Mouse (Mus musculus) kidney, embryonic 15.5 days (tissue): ENCODE measurements around the gene Kif1bp. TPM values are rescaled to one million over a fixed set of nuclear protein-coding genes. Genes with fewer than 3 reads are reported as not detected.

ENCODE experiments used
- ATAC-seq: fragments of 200-750 bp; cut with Nextera tagmentation; replicated peaks from 2 replicates; pipeline ENCODE4 v1.8.0; 2017; ENCODE audit warnings: moderate TSS enrichment; ENCODE audit not compliant: low FRiP score
- H3K27ac ChIP-seq: fragments of 300-500 bp; sonication (generic); 2 replicates; pipeline ENCODE4 v1.5.1; 2015; ENCODE audit warnings: mild to moderate bottlenecking, inconsistent platforms
- H3K27me3 ChIP-seq: fragments of 300-500 bp; sonication (generic); 2 replicates; pipeline ENCODE4 v1.6.1; 2015; ENCODE audit warnings: inconsistent platforms
- H3K36me3 ChIP-seq: fragments of 300-500 bp; sonication (generic); 2 replicates; pipeline ENCODE4 v1.6.1; 2015; ENCODE audit warnings: inconsistent platforms
- H3K4me1 ChIP-seq: fragments of 300-500 bp; sonication (generic); 2 replicates; pipeline ENCODE4 v1.6.1; 2015; ENCODE audit warnings: inconsistent platforms
- H3K4me2 ChIP-seq: fragments of 300-500 bp; sonication (generic); 2 replicates; pipeline ENCODE4 v1.6.1; 2015; ENCODE audit warnings: moderate library complexity, mild to moderate bottlenecking, inconsistent platforms
- H3K4me3 ChIP-seq: fragments of 300-500 bp; sonication (generic); replicated peaks from 2 replicates; pipeline ENCODE4 v1.5.1; 2015; ENCODE audit warnings: mild to moderate bottlenecking, inconsistent platforms
- H3K9ac ChIP-seq: fragments of 300-500 bp; sonication (generic); 2 replicates; pipeline ENCODE4 v1.6.1; 2015; ENCODE audit warnings: mild to moderate bottlenecking, inconsistent platforms
- H3K9me3 ChIP-seq: fragments of 300-500 bp; sonication (generic); replicated peaks from 2 replicates; pipeline ENCODE4 v1.6.1; 2016; ENCODE audit warnings: inconsistent platforms
- WGBS: fragments of 180-500 bp; shearing (Covaris S2); methylation state at CpG from one replicate; pipeline ENCODE4 v1.1.7; 2015; ENCODE audit warnings: mixed read lengths; 5-methylcytosine and 5-hydroxymethylcytosine counted together
- polyA plus RNA-seq: library from polyadenylated mRNA; unstranded; fragments of >200 nt; fragmentation: Nextera tagmentation; extraction: Ambion mirVana; gene quantifications from 2 replicates; pipeline ENCODE4 v1.2.1, GENCODE M21; 2015

Gene Kif1bp
- polyA plus RNA-seq, 1 experiment from 2014 or later = 34.0 TPM

DNA sequence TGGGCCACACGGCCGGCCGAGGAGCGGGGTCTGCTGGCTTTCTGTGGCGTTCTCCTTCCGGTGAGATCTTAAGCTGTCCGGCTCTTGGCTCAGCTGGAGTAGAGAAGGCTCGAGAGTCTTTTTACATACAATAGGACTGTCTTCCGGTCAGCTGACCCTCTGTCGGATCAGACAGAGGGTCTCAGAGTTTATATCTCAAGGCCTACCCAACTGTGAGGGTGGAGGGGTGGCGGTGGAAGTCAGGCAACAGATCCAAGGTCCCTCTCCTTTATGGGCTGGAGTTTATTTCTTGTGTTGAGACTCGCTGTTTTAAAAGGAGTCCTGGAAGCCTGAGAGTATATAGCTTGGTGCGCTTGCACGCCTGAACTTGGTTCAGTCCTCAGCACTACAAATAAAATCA, 50.9 kb downstream of the Kif1bp start, which contains the start of gene Srgn:
Gene Srgn (minus strand): TSS at position 101 of the 400 bp plus-strand sequence.
- no peaks in the 10 kb centered on the region for H3K9me3 ChIP-seq
- WGBS = 88% methylated on average over 14 of the region's 14 CpGs
- ATAC-seq = no peak
- H3K4me3 ChIP-seq = no peak within 1 kb of the TSS
- no peaks in the 10 kb centered on the region for H3K4me1 ChIP-seq
- H3K4me2 ChIP-seq = no peak within 1 kb of the TSS
- H3K36me3 ChIP-seq = no peaks in the 10 kb centered on the region
- no peaks in the 10 kb centered on the region for H3K27me3 ChIP-seq
- no peak within 1 kb of the TSS for H3K27ac ChIP-seq
- H3K9ac ChIP-seq = no peak within 1 kb of the TSS

DNA sequence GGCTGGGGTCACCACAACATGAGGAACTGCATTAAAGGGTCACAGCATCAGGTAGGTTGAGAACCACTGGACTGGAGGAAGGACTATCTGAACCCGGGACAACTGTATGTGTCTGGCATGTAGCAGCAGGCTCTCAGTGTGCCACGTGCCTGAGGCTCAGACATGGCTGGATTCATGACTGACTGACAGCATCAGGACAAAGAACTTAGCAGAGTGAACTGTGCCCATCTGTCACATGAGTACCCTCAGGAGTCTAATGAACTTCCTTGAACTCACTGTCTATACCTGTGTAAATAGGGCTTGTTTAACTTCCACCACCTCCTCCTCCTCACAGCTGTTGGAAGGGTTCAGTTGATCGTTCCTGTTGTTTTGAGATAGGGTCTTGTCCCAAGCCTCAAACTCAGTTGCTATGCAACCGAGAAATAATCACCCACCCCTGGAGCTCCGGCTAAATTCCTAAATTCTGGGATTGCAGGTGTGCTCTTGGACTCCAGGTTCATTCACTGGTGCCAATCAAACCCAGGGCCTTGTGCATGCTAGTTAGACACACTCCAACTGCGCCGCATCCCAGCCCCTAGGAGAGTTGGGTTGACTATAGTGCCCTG, 55.8 kb downstream of the Kif1bp start:
- no peaks in the 10 kb centered on the region for H3K36me3 ChIP-seq
- H3K27me3 ChIP-seq = no peaks in the 10 kb centered on the region
- H3K27ac ChIP-seq = no peak overlapping the region
- no peak overlapping the region for H3K4me3 ChIP-seq
- no peaks in the 10 kb centered on the region for H3K9me3 ChIP-seq
- 76% methylated on average over 7 of the region's 7 CpGs for WGBS
- H3K4me2 ChIP-seq = no peak overlapping the region
- H3K9ac ChIP-seq = no peak overlapping the region
- no peaks in the 10 kb centered on the region for H3K4me1 ChIP-seq
- ATAC-seq = no peak

DNA sequence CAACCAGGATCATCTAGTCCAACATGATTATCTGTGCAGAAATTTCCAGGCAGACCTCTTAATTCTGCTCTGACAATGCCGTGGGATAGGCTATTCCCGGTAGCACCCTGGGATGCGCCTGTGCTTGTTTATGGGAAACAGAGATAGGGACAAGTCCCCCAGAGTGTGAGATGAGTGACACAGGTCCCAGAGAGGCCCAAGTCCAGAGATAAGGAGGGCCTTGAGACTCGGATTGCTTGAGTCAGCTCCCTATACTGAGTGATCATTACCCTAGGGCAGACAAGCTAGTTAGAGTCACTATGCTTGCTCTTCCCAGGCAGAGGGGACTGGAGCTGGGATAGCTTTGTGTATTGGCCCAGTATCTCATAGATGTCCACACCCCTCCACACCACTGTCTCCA, 56.5 kb downstream of the Kif1bp start:
- Histone ChIP-seq H3K36me3 (no peaks in the 10 kb centered on the region), H3K27me3 (no peaks in the 10 kb centered on the region), H3K9me3 (no peaks in the 10 kb centered on the region), H3K4me3 (no peak overlapping the region), H3K4me1 (no peaks in the 10 kb centered on the region), H3K4me2 (no peak overlapping the region), H3K27ac (no peak overlapping the region), H3K9ac (no peak overlapping the region)
- WGBS = 69% methylated on average over 4 of the region's 4 CpGs
- no peak for ATAC-seq

DNA sequence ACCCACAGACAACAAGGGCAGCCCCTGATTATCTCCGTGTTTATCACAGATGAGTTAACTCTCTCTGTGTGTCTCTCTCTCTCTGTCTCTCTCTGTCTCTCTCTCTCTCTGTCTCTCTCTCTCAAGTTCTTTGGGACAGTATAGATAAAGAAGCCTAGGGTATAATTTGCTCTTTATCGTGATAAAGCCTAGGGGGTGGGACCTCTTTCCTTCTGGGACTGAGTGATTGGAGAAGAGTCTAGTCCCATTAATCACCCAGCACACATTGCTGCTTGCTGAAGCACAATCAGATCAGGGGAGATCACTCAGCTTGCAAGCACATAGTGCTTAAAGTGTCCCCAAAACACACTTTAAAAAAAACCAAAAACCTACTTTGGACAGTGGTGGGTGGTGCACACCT, 57.3 kb downstream of the Kif1bp start:
- no peak overlapping the region for H3K4me2 ChIP-seq
- H3K27ac ChIP-seq = no peak overlapping the region
- H3K9me3 ChIP-seq = no peaks in the 10 kb centered on the region
- H3K27me3 ChIP-seq = no peaks in the 10 kb centered on the region
- ATAC-seq = no peak
- no peaks in the 10 kb centered on the region for H3K36me3 ChIP-seq
- no peak overlapping the region for H3K9ac ChIP-seq
- no peaks in the 10 kb centered on the region for H3K4me1 ChIP-seq
- no peak overlapping the region for H3K4me3 ChIP-seq
- 68% methylated on average over 2 of the region's 2 CpGs for WGBS

DNA sequence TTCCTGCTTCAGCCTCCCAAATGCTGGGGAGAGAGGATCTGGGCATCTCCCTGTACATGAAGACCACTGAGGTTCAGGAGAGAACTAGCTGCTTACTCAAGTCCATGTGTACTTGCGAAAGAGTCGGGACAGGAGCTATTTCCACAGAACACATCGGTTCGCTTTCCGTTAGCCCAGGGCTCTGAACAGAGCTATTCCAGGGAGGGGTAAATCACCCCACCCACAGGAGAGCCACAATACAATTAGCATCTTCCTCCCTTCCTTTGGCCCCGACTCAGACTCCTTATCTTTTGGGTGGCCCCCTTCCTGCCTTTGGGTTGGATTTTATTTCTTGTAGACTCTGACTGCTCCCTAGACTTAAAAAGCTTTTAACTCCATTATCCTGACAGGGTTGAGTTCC, 60.7 kb downstream of the Kif1bp start:
- ATAC-seq = no peak
- H3K27me3 ChIP-seq = no peaks in the 10 kb centered on the region
- no peaks in the 10 kb centered on the region for H3K36me3 ChIP-seq
- no peak overlapping the region for H3K4me3 ChIP-seq
- H3K4me1 ChIP-seq = no peaks in the 10 kb centered on the region
- no peak overlapping the region for H3K9ac ChIP-seq
- WGBS = 86% methylated on average over 6 of the region's 6 CpGs
- no peak overlapping the region for H3K4me2 ChIP-seq
- H3K9me3 ChIP-seq = no peaks in the 10 kb centered on the region
- no peak overlapping the region for H3K27ac ChIP-seq

DNA sequence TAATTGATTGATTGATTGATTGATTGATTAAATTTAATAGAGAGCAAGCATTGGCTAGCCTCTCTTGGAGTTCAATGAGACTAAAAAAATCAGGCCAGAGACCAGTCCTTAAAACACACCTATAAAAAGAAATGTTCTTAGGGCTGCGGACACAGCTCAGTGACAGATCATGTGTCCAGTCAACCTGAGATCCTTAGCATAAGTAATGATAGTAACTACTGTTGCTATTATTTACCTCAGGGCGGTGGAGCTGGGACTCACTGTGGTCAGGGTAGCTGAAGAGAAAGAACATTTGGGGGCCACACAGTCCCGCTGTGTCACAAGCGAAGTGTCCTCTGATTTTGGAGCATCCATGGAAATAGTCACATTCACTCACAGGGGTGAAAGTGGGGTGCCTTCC, 65.4 kb downstream of the Kif1bp start:
- Histone ChIP-seq H3K4me1 (peaks cover 8% of the 10 kb centered on the region), H3K36me3 (no peaks in the 10 kb centered on the region), H3K27me3 (peaks cover 10% of the 10 kb centered on the region), H3K27ac (no peak overlapping the region), H3K4me2 (no peak overlapping the region), H3K9ac (no peak overlapping the region), H3K4me3 (no peak overlapping the region), H3K9me3 (no peaks in the 10 kb centered on the region)
- 89% methylated on average over 4 of the region's 4 CpGs for WGBS
- ATAC-seq = no peak

DNA sequence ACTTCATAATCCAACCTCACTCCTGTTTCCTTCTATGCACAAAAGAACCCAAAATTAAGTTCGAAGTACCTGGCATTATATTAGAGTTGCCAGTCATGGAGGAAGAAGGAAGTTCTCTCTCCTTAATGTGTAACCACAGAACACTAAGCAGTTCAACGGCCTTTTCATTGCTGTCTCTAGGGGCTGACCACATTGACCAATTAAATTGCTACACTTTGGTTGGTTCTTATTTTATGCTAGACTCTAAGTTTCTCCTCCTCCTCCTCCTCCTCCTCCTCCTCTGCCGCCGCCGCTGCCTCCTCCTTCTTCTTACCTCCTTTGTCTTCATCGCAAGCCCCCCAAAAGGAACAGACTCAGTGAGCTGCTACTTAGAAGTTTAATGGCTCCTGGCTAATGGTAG, 66.7 kb downstream of the Kif1bp start:
- Histone ChIP-seq H3K27me3 (peaks cover 20% of the 10 kb centered on the region), H3K4me1 (peaks cover 13% of the 10 kb centered on the region), H3K36me3 (no peaks in the 10 kb centered on the region), H3K4me3 (no peak overlapping the region), H3K27ac (no peak overlapping the region), H3K4me2 (no peak overlapping the region), H3K9me3 (no peaks in the 10 kb centered on the region), H3K9ac (no peak overlapping the region)
- no peak for ATAC-seq
- 83% methylated on average over 6 of the region's 6 CpGs for WGBS

DNA sequence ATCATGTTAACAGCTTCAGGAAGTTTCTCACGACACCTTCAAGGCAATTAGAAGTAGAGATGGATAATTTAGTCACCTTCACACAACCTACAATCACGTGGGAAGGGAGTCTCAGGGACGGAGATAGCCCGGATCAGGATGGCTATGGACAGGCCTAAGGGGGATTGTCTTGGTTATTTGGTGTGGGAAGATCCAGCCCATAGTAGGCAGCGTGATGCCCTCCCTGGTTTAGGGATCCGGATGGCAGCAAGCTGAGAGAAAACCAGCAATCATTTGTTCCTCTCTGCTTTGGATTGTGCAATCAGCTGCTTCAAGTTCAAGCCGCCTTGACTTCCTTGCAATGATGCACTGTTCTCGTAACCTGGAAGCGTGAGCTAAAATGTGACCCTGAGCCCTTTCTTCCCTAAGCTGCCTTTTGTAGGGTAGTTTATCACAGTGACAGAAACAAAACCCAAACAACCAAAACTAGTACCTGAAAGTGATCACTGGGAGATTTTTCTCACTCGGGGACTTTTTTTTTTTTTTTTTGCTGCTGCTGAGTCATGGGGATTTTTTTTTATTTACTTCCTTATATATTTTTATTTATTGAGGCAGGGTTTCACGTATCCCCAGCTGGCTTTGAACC, 69.1 kb downstream of the Kif1bp start:
- H3K27ac ChIP-seq = no peak overlapping the region; the same call in 1 of the 2 replicates
- H3K36me3 ChIP-seq = no peaks in the 10 kb centered on the region
- no peak overlapping the region for H3K9ac ChIP-seq
- H3K4me1 ChIP-seq = peaks cover 13% of the 10 kb centered on the region
- WGBS = 68% methylated on average over 11 of the region's 11 CpGs
- peaks cover 20% of the 10 kb centered on the region for H3K27me3 ChIP-seq
- ATAC-seq = no peak
- no peak overlapping the region for H3K4me2 ChIP-seq
- no peaks in the 10 kb centered on the region for H3K9me3 ChIP-seq
- no peak overlapping the region for H3K4me3 ChIP-seq

DNA sequence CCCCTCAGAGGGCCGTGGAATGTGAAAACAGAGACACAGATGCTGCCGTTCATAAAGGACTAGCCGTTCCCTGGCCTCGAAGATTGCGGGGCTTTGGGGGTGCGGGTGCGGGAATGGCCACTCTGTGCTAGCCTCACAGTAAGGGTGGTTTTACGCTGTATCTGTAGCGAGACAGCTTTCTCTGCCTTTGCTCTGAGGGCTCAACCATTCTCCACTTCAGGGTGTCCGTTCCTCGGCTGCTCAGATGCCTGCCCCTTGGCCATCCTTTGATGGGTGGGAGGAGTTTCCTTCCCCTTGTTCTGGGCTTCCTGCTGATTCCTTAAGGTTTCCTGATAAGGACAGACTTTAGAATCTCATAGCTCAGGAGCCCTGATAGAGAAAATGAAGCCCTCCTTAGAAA, 69.8 kb downstream of the Kif1bp start:
- peaks cover 13% of the 10 kb centered on the region for H3K4me1 ChIP-seq
- H3K36me3 ChIP-seq = no peaks in the 10 kb centered on the region
- peak overlapping the region; percentile 65 for H3K4me2 ChIP-seq
- H3K9me3 ChIP-seq = no peaks in the 10 kb centered on the region
- H3K4me3 ChIP-seq = peak overlapping the region; percentile 35
- H3K9ac ChIP-seq = no peak overlapping the region
- 5% methylated on average over 11 of the region's 11 CpGs for WGBS
- no peak for ATAC-seq
- no peak overlapping the region; the same call in 1 of the 2 replicates for H3K27ac ChIP-seq
- H3K27me3 ChIP-seq = peaks cover 20% of the 10 kb centered on the region

DNA sequence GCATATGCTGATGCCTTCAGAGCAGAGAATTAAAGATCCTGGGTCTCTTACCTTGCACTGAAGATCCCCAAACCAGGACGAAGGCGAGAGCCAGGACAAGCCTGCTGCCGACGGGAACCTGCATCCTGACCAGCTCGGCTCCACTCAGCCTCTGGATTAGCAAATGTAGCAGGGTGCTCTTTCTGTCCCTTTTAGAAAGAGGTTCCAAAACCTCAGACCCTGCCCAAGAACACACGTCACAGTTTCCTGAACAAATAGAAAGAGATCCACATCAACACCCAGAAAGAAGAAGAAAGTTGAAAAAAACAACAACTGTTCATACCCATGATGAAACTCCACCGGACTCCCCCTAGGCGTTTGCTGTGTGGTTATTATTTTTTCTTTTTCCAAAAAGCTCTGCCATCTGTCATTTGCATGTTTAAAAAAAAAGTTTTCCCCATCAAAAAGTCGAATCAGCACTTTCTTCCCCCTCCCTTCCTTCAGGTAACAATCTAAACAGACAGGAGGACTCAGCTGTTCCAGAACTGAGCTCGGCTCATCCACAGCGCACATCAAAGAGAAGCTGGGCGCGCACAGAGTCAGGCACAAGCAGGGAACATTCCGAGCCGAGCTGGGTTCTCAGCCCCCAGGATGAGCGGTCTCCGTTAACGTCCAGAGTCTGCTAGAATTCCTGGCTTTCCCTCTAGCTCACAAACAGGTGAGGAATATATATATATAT, 70.5 kb downstream of the Kif1bp start:
- WGBS = 13% methylated on average over 18 of the region's 18 CpGs
- Histone ChIP-seq H3K9ac (peak overlapping the region; percentile 3; the same call in 1 of the 2 replicates), H3K9me3 (no peaks in the 10 kb centered on the region), H3K27me3 (peaks cover 20% of the 10 kb centered on the region), H3K36me3 (no peaks in the 10 kb centered on the region), H3K4me1 (peaks cover 13% of the 10 kb centered on the region), H3K4me3 (peak overlapping the region; percentile 35), H3K27ac (no peak overlapping the region), H3K4me2 (peak overlapping the region; percentile 65)
- no peak for ATAC-seq

DNA sequence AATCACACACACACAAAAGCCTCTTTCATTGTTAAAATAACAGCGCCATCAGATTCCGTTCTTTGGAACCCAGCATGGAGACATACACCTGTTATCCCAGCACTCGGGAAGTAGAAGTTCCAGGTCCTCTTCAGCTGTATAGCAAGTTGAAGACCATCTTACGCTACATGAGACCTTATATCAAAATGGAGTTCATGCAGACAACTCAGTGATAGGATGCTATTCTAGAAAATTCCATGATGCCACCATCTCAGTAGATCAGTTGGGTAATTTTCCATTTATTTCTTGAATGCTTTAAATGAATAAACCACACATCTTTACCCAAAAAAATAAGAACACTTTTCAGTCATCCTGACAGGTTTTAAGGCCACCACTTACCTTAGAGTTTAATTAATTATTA, 71.2 kb downstream of the Kif1bp start:
- Histone ChIP-seq H3K36me3 (no peaks in the 10 kb centered on the region), H3K9ac (no peak overlapping the region), H3K4me1 (peaks cover 13% of the 10 kb centered on the region), H3K27ac (no peak overlapping the region), H3K27me3 (peaks cover 20% of the 10 kb centered on the region), H3K9me3 (no peaks in the 10 kb centered on the region), H3K4me3 (no peak overlapping the region), H3K4me2 (0 out of 2 replicates have a peak overlapping the region, but pooled peaks have one; percentile 65)
- 87% methylated on average over 4 of the region's 4 CpGs for WGBS
- ATAC-seq = no peak

DNA sequence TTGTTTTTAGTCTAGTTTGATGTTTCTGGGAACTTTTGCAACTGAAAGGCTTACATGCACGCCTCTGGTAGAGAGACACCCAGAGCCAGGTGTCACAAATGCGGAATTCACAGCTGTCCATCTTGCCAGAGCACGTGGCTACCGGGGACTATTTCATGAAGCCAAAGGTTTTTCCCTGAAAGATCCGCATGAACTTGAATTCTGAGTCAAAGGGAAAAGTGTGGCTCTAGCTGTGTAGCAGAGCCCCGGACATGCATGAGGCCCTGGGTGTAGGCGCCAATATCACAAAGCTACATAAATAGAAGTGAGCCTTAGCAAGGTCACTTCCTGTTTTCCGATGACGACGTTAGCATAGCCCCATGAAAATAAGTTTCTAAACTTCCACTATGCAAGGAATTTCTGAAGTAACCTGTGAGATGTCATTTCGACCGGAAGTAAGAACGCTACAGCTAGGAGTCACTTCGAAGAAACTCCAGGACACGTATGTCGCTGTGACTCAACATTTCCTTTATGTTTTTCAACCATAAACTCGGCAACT, 72.2 kb downstream of the Kif1bp start:
- H3K27ac ChIP-seq = no peak overlapping the region

More for the DNA sequence above, 72.2 kb downstream of the Kif1bp start:
- Histone ChIP-seq H3K9ac (no peak overlapping the region), H3K36me3 (no peaks in the 10 kb centered on the region), H3K4me3 (no peak overlapping the region), H3K9me3 (no peaks in the 10 kb centered on the region), H3K4me1 (peaks cover 13% of the 10 kb centered on the region), H3K27me3 (peaks cover 20% of the 10 kb centered on the region), H3K4me2 (no peak overlapping the region)
- no peak for ATAC-seq
- 72% methylated on average over 17 of the region's 17 CpGs for WGBS
